Mouse (Mus musculus): ENCODE measurements around the gene A430033K04Rik. TPM values are rescaled to one million over a fixed set of nuclear protein-coding genes. Genes with fewer than 3 reads are reported as not detected.
A peak's percentile ranks its signal among the peaks of the same experiment; 100 is the strongest.

Gene A430033K04Rik
- 7.1 TPM in 2 replicates for polyA plus RNA-seq (2014; fragmentation: Nextera tagmentation; extraction: Ambion mirVana)

DNA sequence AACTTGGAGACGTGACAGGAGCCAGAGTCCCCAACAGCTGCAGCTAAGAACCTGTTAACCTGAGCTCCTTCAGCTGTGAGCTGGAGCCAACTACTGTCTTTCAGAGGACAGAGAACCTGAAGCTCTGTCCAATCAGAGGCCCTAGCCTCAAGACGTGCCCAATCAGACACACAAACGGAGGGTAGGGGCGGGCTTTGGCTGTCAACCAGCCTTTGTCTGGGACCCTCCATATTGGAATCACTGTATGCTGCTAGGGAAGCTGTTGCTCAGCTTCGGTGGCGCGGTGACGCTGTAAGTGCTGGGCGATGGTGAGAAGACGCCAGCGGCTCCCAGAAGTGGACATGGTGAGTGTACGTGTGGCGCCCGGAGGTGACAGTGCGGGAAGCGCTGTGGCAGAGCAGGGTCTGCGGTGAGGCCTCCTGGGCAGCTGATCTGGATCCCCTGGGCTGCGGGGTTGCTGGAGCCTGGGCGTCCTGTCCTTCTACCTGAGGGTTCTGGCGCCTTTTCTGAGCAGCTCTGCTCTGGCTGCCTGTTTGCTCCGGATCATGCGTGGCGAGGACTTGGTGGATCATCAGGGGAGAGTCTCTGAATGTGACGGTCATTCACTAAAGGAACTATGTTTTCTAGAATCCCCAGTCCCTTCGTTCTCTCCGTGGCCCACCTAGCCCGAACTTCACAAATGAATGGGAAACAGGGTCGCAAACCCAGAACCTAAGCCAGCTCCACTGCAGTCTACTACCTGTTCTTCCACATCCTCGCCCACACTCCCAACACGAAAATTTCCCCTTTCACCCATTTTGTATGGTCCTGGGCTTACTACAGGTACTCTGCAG is at the start of gene A430033K04Rik:
Gene A430033K04Rik (plus strand): TSS at position 215 of the 833 bp plus-strand sequence.
- H3K27ac ChIP-seq (replicated peaks in 1 of 2; ENCODE audit: control insufficient read depth in 1 of 2, insufficient read depth in 1 of 2, low read depth in 2 of 2, low read length in 2 of 2), result peak within 1 kb of the TSS; percentile 83 to 87
- peaks cover 5% of the 10 kb centered on the region; the same call in 1 of the 2 replicates for H3K9me3 ChIP-seq (ENCODE audit: control insufficient read depth, low read length)
- H3K4me1 ChIP-seq (ENCODE audit: control insufficient read depth in 2 of 2, insufficient read depth in 2 of 2, low read length in 2 of 2), result peaks cover 4 to 23% of the 10 kb centered on the region in 2 experiments; a peak in 3 of 4 replicates
- peak; percentile 92 for ATAC-seq (ENCODE audit: insufficient number of reproducible peaks, insufficient read depth, low FRiP score, low read depth)
- no peaks in the 10 kb centered on the region for H3K27me3 ChIP-seq (ENCODE audit: control insufficient read depth, insufficient read depth, low read length)
- H3K4me2 ChIP-seq (ENCODE audit: low read length), result peak within 1 kb of the TSS; percentile 63
- H3K9ac ChIP-seq (ENCODE audit: low read length), result peak within 1 kb of the TSS; percentile 83
- under 1% methylated on average over 30 of the region's 30 CpGs for WGBS
- peak within 1 kb of the TSS; percentile 62 to 79 for H3K4me3 ChIP-seq (ENCODE audit: control insufficient read depth in 1 of 2, insufficient read depth in 1 of 2, low read depth in 1 of 2, low read length in 2 of 2)
- peaks cover 5% of the 10 kb centered on the region; the same call in 1 of the 2 replicates for H3K36me3 ChIP-seq (ENCODE audit: control insufficient read depth, insufficient read depth, low read length)

DNA sequence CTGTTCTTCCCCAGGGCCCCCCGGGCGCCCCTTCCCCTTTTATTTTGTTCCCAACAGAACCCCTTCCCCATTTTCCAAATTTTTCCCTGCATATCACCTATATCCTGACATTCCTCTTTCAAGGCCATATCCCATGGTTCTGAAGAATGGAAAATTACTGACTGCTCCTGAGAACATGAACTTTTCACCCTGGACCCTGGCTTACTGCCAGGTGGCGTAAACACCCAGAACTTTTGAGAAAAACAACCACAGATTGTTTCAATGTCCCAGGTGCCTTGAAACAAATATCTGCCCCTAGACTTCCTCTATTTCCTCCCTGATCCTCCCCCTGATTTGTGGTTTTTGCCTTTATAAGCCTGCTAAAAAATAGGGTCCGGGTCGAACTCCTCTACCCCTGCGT is 35.3 kb upstream of the A430033K04Rik start:
- Histone ChIP-seq H3K9me3 (ENCODE audit: control insufficient read depth, low read length) (peaks cover 8% of the 10 kb centered on the region), H3K9ac (ENCODE audit: low read length) (no peak overlapping the region), H3K4me2 (ENCODE audit: low read length) (no peak overlapping the region), H3K36me3 (ENCODE audit: control insufficient read depth, insufficient read depth, low read length) (no peaks in the 10 kb centered on the region), H3K4me1 (ENCODE audit: control insufficient read depth in 2 of 2, insufficient read depth in 2 of 2, low read length in 2 of 2) (no peaks in the 10 kb centered on the region), H3K27me3 (ENCODE audit: control insufficient read depth, insufficient read depth, low read length) (no peaks in the 10 kb centered on the region), H3K27ac (replicated peaks in 1 of 2; ENCODE audit: control insufficient read depth in 1 of 2, insufficient read depth in 1 of 2, low read depth in 2 of 2, low read length in 2 of 2) (no peak overlapping the region), H3K4me3 (ENCODE audit: control insufficient read depth in 1 of 2, insufficient read depth in 1 of 2, low read depth in 1 of 2, low read length in 2 of 2) (no peak overlapping the region)
- 87% methylated on average over 6 of the region's 6 CpGs for WGBS
- no peak for ATAC-seq (ENCODE audit: insufficient number of reproducible peaks, insufficient read depth, low FRiP score, low read depth)

DNA sequence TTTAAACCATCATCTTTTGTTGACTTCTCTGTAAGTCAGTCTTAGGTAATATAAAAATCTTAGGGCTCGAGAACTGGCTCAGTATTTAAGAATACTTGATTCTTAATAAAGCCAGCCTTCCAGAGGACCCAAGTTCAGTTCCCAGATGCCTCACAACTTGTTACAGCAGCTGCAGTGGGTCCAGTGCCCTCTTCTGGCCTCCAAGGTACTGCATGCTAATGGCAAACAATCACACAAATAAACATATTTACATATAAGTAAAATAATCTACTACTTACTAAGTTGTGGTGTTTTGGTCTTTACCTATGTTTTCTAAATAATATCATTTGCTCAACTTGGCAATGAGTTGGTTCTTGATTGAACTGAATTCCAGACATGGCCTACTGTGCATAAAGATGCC is 4.3 kb upstream of the A430033K04Rik start:
- WGBS, result 94% methylated on average over 1 of the region's 1 CpGs
- Histone ChIP-seq H3K4me1 (ENCODE audit: control insufficient read depth in 2 of 2, insufficient read depth in 2 of 2, low read length in 2 of 2) (peaks cover 2 to 13% of the 10 kb centered on the region in 2 experiments; a peak in 3 of 4 replicates), H3K4me2 (ENCODE audit: low read length) (peak overlapping the region; percentile 52), H3K4me3 (ENCODE audit: control insufficient read depth in 1 of 2, insufficient read depth in 1 of 2, low read depth in 1 of 2, low read length in 2 of 2) (peak overlapping the region in 1 of 2 experiments; percentile 87; a peak in 2 of 4 replicates), H3K27me3 (ENCODE audit: control insufficient read depth, insufficient read depth, low read length) (no peaks in the 10 kb centered on the region), H3K27ac (replicated peaks in 1 of 2; ENCODE audit: control insufficient read depth in 1 of 2, insufficient read depth in 1 of 2, low read depth in 2 of 2, low read length in 2 of 2) (no peak overlapping the region), H3K36me3 (ENCODE audit: control insufficient read depth, insufficient read depth, low read length) (peaks cover 50% of the 10 kb centered on the region), H3K9me3 (ENCODE audit: control insufficient read depth, low read length) (peaks cover 29% of the 10 kb centered on the region), H3K9ac (ENCODE audit: low read length) (no peak overlapping the region)
- ATAC-seq (ENCODE audit: insufficient number of reproducible peaks, insufficient read depth, low FRiP score, low read depth), result no peak

DNA sequence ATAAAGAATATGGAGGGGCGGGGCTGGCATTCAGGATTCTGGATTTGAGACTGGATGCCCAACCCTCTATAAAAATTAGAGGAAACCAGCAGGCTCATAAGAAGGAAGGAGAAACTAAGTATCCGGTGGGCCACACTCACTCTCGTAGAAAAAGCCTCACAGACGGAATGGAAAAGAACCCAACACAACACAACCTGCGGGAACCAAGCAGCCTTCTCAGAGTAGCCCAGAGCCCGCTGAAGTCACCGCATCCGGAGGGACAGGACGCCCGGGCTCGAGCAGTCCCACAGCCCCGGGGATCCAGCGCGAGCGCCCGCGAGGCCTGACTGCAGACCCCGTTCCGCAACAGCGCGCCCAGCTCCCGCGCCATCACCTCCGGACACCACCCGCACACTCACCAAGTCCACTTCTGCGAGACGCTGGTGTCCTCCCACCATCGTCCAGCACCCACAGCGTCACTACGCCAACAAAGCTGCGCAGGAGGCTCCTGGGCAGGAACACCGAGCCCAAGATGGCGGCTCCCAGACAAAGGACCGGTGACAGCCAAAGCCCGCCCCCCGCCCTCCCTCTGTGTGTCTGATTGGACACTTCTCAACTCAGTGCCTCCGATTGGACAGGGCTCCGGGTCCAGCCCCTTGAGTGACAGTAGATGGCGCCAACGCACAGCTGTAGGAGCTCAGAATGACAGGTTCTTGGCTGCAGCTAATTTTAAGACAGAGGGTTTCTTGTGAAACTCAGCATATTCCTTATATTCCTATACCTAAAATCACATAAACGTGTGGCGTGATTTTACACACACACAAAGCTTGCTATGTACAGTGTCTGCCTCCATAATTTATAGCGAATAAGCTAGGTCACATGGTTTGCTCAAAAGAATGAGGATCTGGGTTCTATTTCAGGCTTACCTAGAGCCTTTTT is 3.2 kb upstream of the A430033K04Rik start, which contains the start of gene Zfp68:
Gene Zfp68 (minus strand): TSS at position 551 of the 918 bp plus-strand sequence.
- Histone ChIP-seq H3K36me3 (ENCODE audit: control insufficient read depth, insufficient read depth, low read length) (peaks cover 39% of the 10 kb centered on the region), H3K27ac (replicated peaks in 1 of 2; ENCODE audit: control insufficient read depth in 1 of 2, insufficient read depth in 1 of 2, low read depth in 2 of 2, low read length in 2 of 2) (peak within 1 kb of the TSS; percentile 98), H3K9me3 (ENCODE audit: control insufficient read depth, low read length) (peaks cover 22% of the 10 kb centered on the region), H3K4me2 (ENCODE audit: low read length) (peak within 1 kb of the TSS; percentile 62), H3K9ac (ENCODE audit: low read length) (peak within 1 kb of the TSS; percentile 97), H3K4me3 (ENCODE audit: control insufficient read depth in 1 of 2, insufficient read depth in 1 of 2, low read depth in 1 of 2, low read length in 2 of 2) (peak within 1 kb of the TSS; percentile 87 to 91), H3K4me1 (ENCODE audit: control insufficient read depth in 2 of 2, insufficient read depth in 2 of 2, low read length in 2 of 2) (peaks cover 4 to 23% of the 10 kb centered on the region in 2 experiments; a peak in 3 of 4 replicates), H3K27me3 (ENCODE audit: control insufficient read depth, insufficient read depth, low read length) (no peaks in the 10 kb centered on the region)
- under 1% methylated on average over 43 of the region's 43 CpGs for WGBS
- peak; percentile 97 for ATAC-seq (ENCODE audit: insufficient number of reproducible peaks, insufficient read depth, low FRiP score, low read depth)

DNA sequence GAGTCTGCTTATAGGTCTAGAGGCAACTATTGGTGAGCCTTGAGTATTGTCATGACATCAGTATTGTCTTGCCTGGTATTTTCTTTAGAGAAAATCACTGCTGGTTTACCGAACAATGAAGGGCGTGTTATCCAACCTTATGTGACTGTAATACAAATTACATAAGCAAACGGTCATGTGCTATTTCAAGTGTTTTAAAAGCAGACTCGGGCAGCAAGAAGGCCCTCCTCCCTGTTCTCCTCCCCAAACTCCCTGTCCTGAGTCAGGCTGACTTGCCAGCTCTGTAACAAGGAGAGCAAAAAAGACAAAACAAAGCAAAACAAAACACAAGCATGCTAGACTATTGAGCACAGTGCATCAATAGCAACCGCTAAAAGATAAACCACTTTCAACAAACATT is 1.8 kb upstream of the A430033K04Rik start:
- H3K27me3 ChIP-seq (ENCODE audit: control insufficient read depth, insufficient read depth, low read length), result no peaks in the 10 kb centered on the region
- no peak overlapping the region for H3K4me2 ChIP-seq (ENCODE audit: low read length)
- H3K36me3 ChIP-seq (ENCODE audit: control insufficient read depth, insufficient read depth, low read length), result peaks cover 26% of the 10 kb centered on the region
- H3K9ac ChIP-seq (ENCODE audit: low read length), result no peak overlapping the region
- peaks cover 4 to 24% of the 10 kb centered on the region in 2 experiments; a peak in 3 of 4 replicates for H3K4me1 ChIP-seq (ENCODE audit: control insufficient read depth in 2 of 2, insufficient read depth in 2 of 2, low read length in 2 of 2)
- no peak overlapping the region for H3K4me3 ChIP-seq (ENCODE audit: control insufficient read depth in 1 of 2, insufficient read depth in 1 of 2, low read depth in 1 of 2, low read length in 2 of 2)
- 77% methylated on average over 5 of the region's 5 CpGs for WGBS
- H3K9me3 ChIP-seq (ENCODE audit: control insufficient read depth, low read length), result peaks cover 15% of the 10 kb centered on the region
- ATAC-seq (ENCODE audit: insufficient number of reproducible peaks, insufficient read depth, low FRiP score, low read depth), result no peak
- H3K27ac ChIP-seq (replicated peaks in 1 of 2; ENCODE audit: control insufficient read depth in 1 of 2, insufficient read depth in 1 of 2, low read depth in 2 of 2, low read length in 2 of 2), result no peak overlapping the region

DNA sequence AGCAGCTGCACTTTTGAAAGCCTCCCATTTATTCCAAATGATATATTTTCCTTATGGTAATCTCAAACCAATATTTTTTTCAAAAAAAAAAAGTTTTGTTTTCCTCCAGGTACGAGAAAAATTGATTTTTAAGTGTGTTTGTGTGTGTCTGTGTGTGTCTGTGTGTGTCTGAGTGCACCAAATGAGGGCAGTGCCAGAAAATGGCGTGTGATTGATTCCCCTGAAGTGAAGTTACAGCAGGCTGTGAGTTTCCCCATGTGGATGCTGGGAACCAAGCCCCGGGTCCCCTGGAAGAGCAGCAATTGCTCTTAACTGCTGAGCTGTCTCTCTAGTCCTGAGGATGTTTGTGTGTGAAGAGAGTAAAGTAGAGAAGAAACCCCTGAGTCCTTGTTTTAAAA is 818 bp downstream of the A430033K04Rik start:
- H3K9me3 ChIP-seq (ENCODE audit: control insufficient read depth, low read length), result no peaks in the 10 kb centered on the region
- no peaks in the 10 kb centered on the region for H3K27me3 ChIP-seq (ENCODE audit: control insufficient read depth, insufficient read depth, low read length)
- H3K36me3 ChIP-seq (ENCODE audit: control insufficient read depth, insufficient read depth, low read length), result no peaks in the 10 kb centered on the region
- H3K4me1 ChIP-seq (ENCODE audit: control insufficient read depth in 2 of 2, insufficient read depth in 2 of 2, low read length in 2 of 2), result peaks cover 4 to 17% of the 10 kb centered on the region in 2 experiments; a peak in 3 of 4 replicates
- no peak overlapping the region for H3K27ac ChIP-seq (replicated peaks in 1 of 2; ENCODE audit: control insufficient read depth in 1 of 2, insufficient read depth in 1 of 2, low read depth in 2 of 2, low read length in 2 of 2)
- H3K4me2 ChIP-seq (ENCODE audit: low read length), result peak overlapping the region; percentile 63
- peak overlapping the region; percentile 62 to 79 for H3K4me3 ChIP-seq (ENCODE audit: control insufficient read depth in 1 of 2, insufficient read depth in 1 of 2, low read depth in 1 of 2, low read length in 2 of 2)
- WGBS, result 25% methylated on average over 3 of the region's 3 CpGs
- H3K9ac ChIP-seq (ENCODE audit: low read length), result peak overlapping the region; percentile 83
- ATAC-seq (ENCODE audit: insufficient number of reproducible peaks, insufficient read depth, low FRiP score, low read depth), result no peak

DNA sequence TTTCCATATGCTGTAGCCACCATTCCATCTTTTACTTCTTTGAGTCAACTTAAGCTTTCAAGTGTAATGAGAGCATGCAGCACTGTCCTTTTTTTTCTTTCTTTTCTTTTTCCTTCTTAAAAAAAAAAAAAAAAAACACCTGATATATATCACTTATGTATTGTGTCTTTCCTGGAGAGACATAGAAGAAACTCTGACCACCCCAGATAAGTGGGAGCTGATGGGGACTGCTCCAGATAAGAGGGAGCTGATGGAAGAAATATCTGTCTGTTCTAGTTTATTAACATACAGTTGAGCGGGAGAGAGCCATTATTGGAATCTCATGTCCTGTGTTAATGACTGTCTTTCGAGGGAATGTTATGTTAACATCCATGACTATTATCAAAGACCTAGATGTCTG is 13.8 kb downstream of the A430033K04Rik start:
- Histone ChIP-seq H3K4me1 (ENCODE audit: control insufficient read depth in 2 of 2, insufficient read depth in 2 of 2, low read length in 2 of 2) (no peaks in the 10 kb centered on the region), H3K27ac (replicated peaks in 1 of 2; ENCODE audit: control insufficient read depth in 1 of 2, insufficient read depth in 1 of 2, low read depth in 2 of 2, low read length in 2 of 2) (no peak overlapping the region), H3K9ac (ENCODE audit: low read length) (no peak overlapping the region), H3K4me2 (ENCODE audit: low read length) (no peak overlapping the region), H3K4me3 (ENCODE audit: control insufficient read depth in 1 of 2, insufficient read depth in 1 of 2, low read depth in 1 of 2, low read length in 2 of 2) (no peak overlapping the region), H3K27me3 (ENCODE audit: control insufficient read depth, insufficient read depth, low read length) (no peaks in the 10 kb centered on the region), H3K9me3 (ENCODE audit: control insufficient read depth, low read length) (no peaks in the 10 kb centered on the region), H3K36me3 (ENCODE audit: control insufficient read depth, insufficient read depth, low read length) (peaks cover 55% of the 10 kb centered on the region)
- 81% methylated on average over 2 of the region's 2 CpGs for WGBS
- no peak for ATAC-seq (ENCODE audit: insufficient number of reproducible peaks, insufficient read depth, low FRiP score, low read depth)
